Mouse (Mus musculus) hindbrain, embryonic 13.5 days (tissue): Measurements from ENCODE around the gene Slc25a36. TPM values are rescaled to one million over a fixed set of nuclear protein-coding genes. Genes with fewer than 3 reads are reported as not detected.
A peak's percentile ranks its signal among the peaks of the same experiment; 100 is the strongest.

ENCODE experiments used
- ATAC-seq: fragments of 200-750 bp; cut with Nextera tagmentation; 2 replicates; pipeline ENCODE4 v1.8.0; 2017; ENCODE audit warnings: moderate TSS enrichment; ENCODE audit not compliant: low FRiP score
- H3K27ac ChIP-seq: fragments of 300-500 bp; sonication (generic); 2 replicates; pipeline ENCODE4 v1.5.1; 2015; ENCODE audit warnings: inconsistent platforms, mild to moderate bottlenecking, moderate library complexity
- H3K27me3 ChIP-seq: fragments of 300-500 bp; sonication (generic); 2 replicates; pipeline ENCODE4 v1.6.1; 2015; ENCODE audit warnings: mild to moderate bottlenecking, inconsistent platforms
- H3K36me3 ChIP-seq: fragments of 300-500 bp; sonication (generic); 2 replicates; pipeline ENCODE4 v1.6.1; 2015; ENCODE audit warnings: mild to moderate bottlenecking, inconsistent platforms
- H3K4me1 ChIP-seq: fragments of 300-500 bp; sonication (generic); replicated peaks from 2 replicates; pipeline ENCODE4 v1.6.1; 2015; ENCODE audit warnings: inconsistent platforms
- H3K4me2 ChIP-seq: fragments of 300-500 bp; sonication (generic); 2 replicates; pipeline ENCODE4 v1.6.1; 2015; ENCODE audit warnings: inconsistent platforms, mild to moderate bottlenecking, moderate library complexity
- H3K4me3 ChIP-seq: fragments of 300-500 bp; sonication (generic); 2 replicates; pipeline ENCODE4 v1.5.1; 2015; ENCODE audit warnings: mild to moderate bottlenecking, inconsistent platforms
- H3K9ac ChIP-seq: fragments of 300-500 bp; sonication (generic); 2 replicates; pipeline ENCODE4 v1.6.1; 2015; ENCODE audit warnings: mild to moderate bottlenecking, inconsistent platforms
- H3K9me3 ChIP-seq: fragments of 300-500 bp; sonication (generic); 2 replicates; pipeline ENCODE4 v1.6.1; 2016; ENCODE audit warnings: inconsistent platforms
- WGBS: fragments of 180-500 bp; shearing (Covaris S2); methylation state at CpG from one replicate; pipeline ENCODE4 v1.1.7; 2015; 5-methylcytosine and 5-hydroxymethylcytosine counted together
- polyA plus RNA-seq: library from polyadenylated mRNA; unstranded; fragments of >200 nt; fragmentation: Nextera tagmentation; extraction: Ambion mirVana; gene quantifications from 2 replicates; pipeline ENCODE4 v1.2.1, GENCODE M21; 2015

Slc25a36 gene
- polyA plus RNA-seq, 1 experiment from 2014 or later: 85.5 TPM

DNA sequence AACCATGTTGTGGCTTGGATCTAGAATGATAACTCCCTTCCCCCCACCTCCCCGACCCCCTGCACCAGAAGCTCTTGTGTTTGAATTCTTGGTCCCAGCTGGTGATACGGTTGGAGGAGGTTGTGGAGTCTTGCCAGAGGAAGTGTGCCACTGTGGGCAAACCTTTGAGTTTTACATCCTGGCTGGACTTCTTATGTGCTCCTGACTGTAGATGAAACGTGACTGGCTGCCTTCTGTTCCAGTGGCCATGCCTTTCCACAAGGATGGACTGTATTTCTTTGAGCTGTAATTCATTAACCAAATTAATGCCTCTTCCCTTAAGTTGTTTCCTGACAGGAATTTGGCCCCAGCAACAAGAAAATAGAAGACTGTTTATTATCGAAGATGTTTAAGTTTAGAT is 26.2 kb upstream of the Slc25a36 start:
- no peak overlapping the region for H3K9ac ChIP-seq
- WGBS: 84% methylated on average over 4 of the region's 4 CpGs

DNA sequence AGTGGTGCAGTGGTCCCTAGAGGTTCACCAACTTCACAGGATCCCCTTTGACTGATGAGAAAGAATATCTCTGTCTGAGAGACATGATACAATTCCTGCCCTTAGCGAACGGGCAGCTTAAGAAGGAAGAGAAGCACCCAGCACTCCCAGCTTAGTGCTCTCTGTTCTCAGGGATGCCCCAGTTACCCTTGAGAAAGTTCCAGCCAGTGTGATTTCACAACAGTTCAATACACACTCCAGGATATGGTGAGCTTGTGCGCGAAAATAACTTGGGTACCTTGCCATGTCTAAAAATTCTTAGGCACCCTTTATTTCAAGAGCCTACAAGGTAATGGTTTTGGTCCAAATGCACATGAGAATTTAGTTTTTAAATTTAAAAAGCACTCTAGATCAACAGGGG is 24.9 kb upstream of the Slc25a36 start:
- ATAC-seq: no peak
- Histone ChIP-seq H3K27ac (no peak overlapping the region), H3K4me3 (no peak overlapping the region), H3K9me3 (no peaks in the 10 kb centered on the region), H3K4me1 (no peaks in the 10 kb centered on the region), H3K27me3 (no peaks in the 10 kb centered on the region), H3K9ac (no peak overlapping the region), H3K4me2 (no peak overlapping the region), H3K36me3 (no peaks in the 10 kb centered on the region)
- 94% methylated on average over 4 of the region's 4 CpGs for WGBS

More for the DNA sequence above, 26.2 kb upstream of the Slc25a36 start:
- Histone ChIP-seq H3K4me3 (no peak overlapping the region), H3K36me3 (no peaks in the 10 kb centered on the region), H3K27me3 (no peaks in the 10 kb centered on the region), H3K9me3 (no peaks in the 10 kb centered on the region), H3K27ac (no peak overlapping the region), H3K4me1 (no peaks in the 10 kb centered on the region), H3K4me2 (no peak overlapping the region)
- ATAC-seq: no peak

DNA sequence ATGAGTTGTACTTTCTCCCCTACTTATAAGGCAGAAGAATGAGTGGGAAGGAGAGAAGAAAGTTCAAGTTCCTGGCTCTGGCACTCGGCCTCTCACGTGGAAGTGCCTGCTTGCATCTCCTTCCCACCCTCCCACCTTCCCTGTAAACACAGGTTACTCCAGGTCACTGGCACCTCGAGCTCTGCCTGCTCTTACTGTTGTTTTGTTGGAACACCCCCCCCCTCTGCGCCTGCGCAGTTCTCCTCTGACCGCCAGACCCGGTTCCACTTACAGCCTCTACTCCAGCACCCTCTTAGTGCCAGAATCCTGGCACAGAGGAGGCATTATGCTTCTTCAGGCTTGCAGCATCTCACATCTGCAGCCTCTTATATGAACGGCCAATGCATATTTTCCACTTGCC is 22.2 kb upstream of the Slc25a36 start:
- Histone ChIP-seq H3K4me2 (no peak overlapping the region), H3K9me3 (no peaks in the 10 kb centered on the region), H3K9ac (no peak overlapping the region), H3K4me3 (no peak overlapping the region), H3K27ac (no peak overlapping the region), H3K36me3 (no peaks in the 10 kb centered on the region), H3K27me3 (no peaks in the 10 kb centered on the region), H3K4me1 (no peaks in the 10 kb centered on the region)
- 69% methylated on average over 8 of the region's 8 CpGs for WGBS
- no peak for ATAC-seq

GRCm38 (mm10) chr9:97130001-97130400 is 19.0 kb upstream of the Slc25a36 start:
- no peak for ATAC-seq
- Histone ChIP-seq H3K27ac (no peak overlapping the region), H3K4me1 (no peaks in the 10 kb centered on the region), H3K9ac (no peak overlapping the region), H3K4me2 (no peak overlapping the region), H3K4me3 (no peak overlapping the region), H3K9me3 (no peaks in the 10 kb centered on the region), H3K36me3 (no peaks in the 10 kb centered on the region), H3K27me3 (no peaks in the 10 kb centered on the region)
- WGBS: 85% methylated on average over 5 of the region's 5 CpGs

GRCm38 (mm10) chr9:97123934-97124692 is 13.2 kb upstream of the Slc25a36 start:
- Histone ChIP-seq H3K27me3 (no peaks in the 10 kb centered on the region), H3K9me3 (no peaks in the 10 kb centered on the region), H3K27ac (no peak overlapping the region), H3K4me2 (no peak overlapping the region), H3K36me3 (no peaks in the 10 kb centered on the region), H3K9ac (no peak overlapping the region), H3K4me1 (no peaks in the 10 kb centered on the region), H3K4me3 (no peak overlapping the region)
- no peak for ATAC-seq
- WGBS: 70% methylated on average over 23 of the region's 23 CpGs

DNA sequence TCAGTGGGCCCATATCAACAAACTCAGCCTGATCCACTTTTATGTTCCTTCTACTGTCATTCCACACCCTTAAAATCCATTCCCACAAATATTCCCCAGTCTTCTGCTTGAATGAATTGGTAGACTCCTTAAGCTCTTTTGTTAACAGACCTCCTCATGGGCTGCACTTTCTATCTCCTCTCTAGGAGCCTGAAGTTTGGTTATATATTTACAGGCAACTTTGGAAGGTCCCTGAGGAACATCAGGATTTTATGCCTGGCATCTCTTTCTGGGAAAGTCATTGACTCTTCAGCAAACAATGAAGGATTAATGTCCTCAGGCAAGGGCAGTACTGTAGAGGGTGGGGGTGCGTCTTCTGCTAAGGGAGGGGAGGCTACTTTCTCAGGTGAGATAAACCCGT is 10.5 kb upstream of the Slc25a36 start:
- no peak for ATAC-seq
- Histone ChIP-seq H3K9me3 (no peaks in the 10 kb centered on the region), H3K4me2 (no peak overlapping the region), H3K4me3 (no peak overlapping the region), H3K9ac (no peak overlapping the region), H3K27ac (no peak overlapping the region), H3K4me1 (no peaks in the 10 kb centered on the region), H3K27me3 (no peaks in the 10 kb centered on the region), H3K36me3 (no peaks in the 10 kb centered on the region)
- 74% methylated on average over 2 of the region's 2 CpGs for WGBS

DNA sequence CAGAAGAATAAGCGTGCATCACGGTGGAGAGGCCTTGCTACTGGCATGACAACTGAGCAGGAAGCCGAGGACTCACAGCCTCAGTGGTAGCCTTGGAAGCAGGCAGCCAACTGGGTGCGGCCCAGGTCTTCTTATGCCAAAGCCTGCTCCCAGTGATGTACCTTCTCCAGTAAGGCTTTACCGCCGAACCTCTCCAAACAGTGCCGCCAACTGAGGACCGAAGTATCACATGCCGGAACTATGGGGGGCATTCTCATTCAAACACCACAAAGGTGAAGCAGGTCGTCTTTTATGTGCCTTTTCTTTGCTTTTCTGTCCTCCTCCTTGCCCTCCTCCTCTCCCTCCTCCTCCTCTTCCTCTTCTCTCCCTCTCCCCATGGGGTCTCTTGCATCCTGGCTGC is 3.3 kb upstream of the Slc25a36 start:
- H3K4me1 ChIP-seq: peaks cover 10% of the 10 kb centered on the region
- H3K9me3 ChIP-seq: no peaks in the 10 kb centered on the region
- no peak overlapping the region for H3K27ac ChIP-seq
- H3K36me3 ChIP-seq: no peaks in the 10 kb centered on the region
- peaks cover 3% of the 10 kb centered on the region; the same call in 1 of the 2 replicates for H3K27me3 ChIP-seq
- no peak overlapping the region for H3K4me2 ChIP-seq
- WGBS: 88% methylated on average over 10 of the region's 10 CpGs
- no peak overlapping the region for H3K9ac ChIP-seq
- ATAC-seq: no peak
- no peak overlapping the region for H3K4me3 ChIP-seq

DNA sequence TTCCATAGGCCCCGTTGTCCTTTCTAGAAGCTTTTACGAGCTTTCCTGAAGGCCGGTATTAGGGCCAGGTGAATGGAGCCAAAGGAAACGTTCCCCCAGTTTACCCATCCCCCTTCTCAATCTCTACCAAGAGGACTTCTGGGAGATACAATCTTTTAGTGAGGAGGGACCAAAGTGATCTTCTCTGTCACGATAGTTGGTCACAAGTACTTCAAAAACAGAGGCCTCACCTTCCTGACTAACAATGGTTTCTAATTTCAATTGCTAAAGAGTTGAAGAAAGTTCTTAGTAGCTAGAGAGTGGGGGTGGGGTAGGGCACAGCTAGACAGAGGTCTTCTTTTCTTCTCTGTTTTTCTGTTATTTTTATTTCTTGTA is 2.6 kb upstream of the Slc25a36 start:
- Histone ChIP-seq H3K27me3 (peaks cover 3% of the 10 kb centered on the region; the same call in 1 of the 2 replicates), H3K4me3 (no peak overlapping the region), H3K27ac (no peak overlapping the region), H3K9ac (no peak overlapping the region), H3K9me3 (no peaks in the 10 kb centered on the region), H3K4me2 (no peak overlapping the region), H3K36me3 (no peaks in the 10 kb centered on the region), H3K4me1 (peaks cover 17% of the 10 kb centered on the region)
- WGBS: 29% methylated on average over 5 of the region's 5 CpGs
- no peak for ATAC-seq

DNA sequence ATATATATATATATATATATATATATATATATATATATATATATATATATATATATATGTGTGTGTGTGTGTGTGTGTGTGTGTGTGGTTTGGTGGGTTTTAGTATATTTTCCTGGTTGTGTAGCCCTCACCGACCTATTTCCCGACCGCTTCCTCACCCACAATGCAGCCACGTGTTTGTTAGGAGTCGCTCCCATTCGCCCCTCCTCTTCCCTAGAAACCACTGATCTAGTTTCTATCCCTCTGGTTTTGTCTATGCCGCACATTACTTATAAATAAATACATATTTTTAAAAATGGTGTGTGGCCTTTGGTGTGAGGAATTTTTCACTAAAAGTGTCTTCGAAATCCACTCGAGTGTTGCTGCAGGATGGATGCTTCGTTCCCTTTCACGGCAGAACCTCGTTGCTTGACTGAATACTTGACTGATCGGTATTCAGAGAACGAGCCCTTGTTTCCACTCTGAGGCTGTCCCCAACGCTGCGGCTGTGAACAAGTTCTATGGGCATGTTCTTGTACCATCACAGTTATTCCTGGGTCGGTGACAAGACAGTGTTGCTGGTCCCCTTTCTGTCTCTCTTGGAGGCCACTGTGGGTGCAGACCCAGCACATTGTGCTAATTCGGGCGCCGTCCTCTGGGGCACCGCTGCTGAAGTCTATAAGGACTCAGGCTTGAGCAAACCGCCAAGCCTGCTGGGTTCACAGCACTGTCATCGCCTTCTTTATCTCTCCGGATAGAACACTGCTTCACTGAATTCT is 2.0 kb upstream of the Slc25a36 start:
- H3K4me3 ChIP-seq: no peak overlapping the region
- H3K4me2 ChIP-seq: no peak overlapping the region
- peaks cover 3% of the 10 kb centered on the region; the same call in 1 of the 2 replicates for H3K27me3 ChIP-seq
- no peak for ATAC-seq
- H3K9ac ChIP-seq: no peak overlapping the region
- WGBS: 66% methylated on average over 24 of the region's 24 CpGs
- peaks cover 20% of the 10 kb centered on the region for H3K4me1 ChIP-seq
- no peaks in the 10 kb centered on the region for H3K36me3 ChIP-seq
- H3K27ac ChIP-seq: no peak overlapping the region
- no peaks in the 10 kb centered on the region for H3K9me3 ChIP-seq

GRCm38 (mm10) chr9:97112238-97112637 is 1.3 kb upstream of the Slc25a36 start:
- 86% methylated on average over 7 of the region's 7 CpGs for WGBS
- no peak overlapping the region for H3K27ac ChIP-seq
- H3K4me1 ChIP-seq: peaks cover 20% of the 10 kb centered on the region
- no peaks in the 10 kb centered on the region for H3K9me3 ChIP-seq
- H3K4me2 ChIP-seq: no peak overlapping the region
- no peak overlapping the region for H3K4me3 ChIP-seq
- ATAC-seq: no peak
- peaks cover 3% of the 10 kb centered on the region; the same call in 1 of the 2 replicates for H3K27me3 ChIP-seq
- no peak overlapping the region for H3K9ac ChIP-seq
- H3K36me3 ChIP-seq: no peaks in the 10 kb centered on the region

GRCm38 (mm10) chr9:97111506-97111905 is 549 bp upstream of the Slc25a36 start:
- Histone ChIP-seq H3K9me3 (no peaks in the 10 kb centered on the region), H3K4me2 (peak overlapping the region; percentile 65), H3K36me3 (no peaks in the 10 kb centered on the region), H3K4me3 (peak overlapping the region; percentile 88), H3K4me1 (peaks cover 20% of the 10 kb centered on the region), H3K27me3 (peaks cover 3% of the 10 kb centered on the region; the same call in 1 of the 2 replicates), H3K27ac (peak overlapping the region; percentile 92), H3K9ac (peak overlapping the region; percentile 88)
- no peak; the same call in 1 of the 2 replicates for ATAC-seq
- WGBS: 5% methylated on average over 6 of the region's 6 CpGs

- Histone ChIP-seq H3K4me2 (no peak overlapping the region), H3K36me3 (no peaks in the 10 kb centered on the region), H3K9me3 (no peaks in the 10 kb centered on the region), H3K27me3 (no peaks in the 10 kb centered on the region), H3K4me1 (peaks cover 28% of the 10 kb centered on the region), H3K4me3 (no peak overlapping the region), H3K27ac (no peak overlapping the region), H3K9ac (no peak overlapping the region)
- ATAC-seq: no peak
- 92% methylated on average over 5 of the region's 5 CpGs for WGBS
Measured at GRCm38 (mm10) chr9:97106481-97107160, 4.3 kb downstream of the Slc25a36 start.
